Mouse (Mus musculus): ENCODE results near the gene Dtnb.

GRCm38 (mm10) chr12:3591595-3591994, 19.4 kb downstream of the Dtnb start:
- TF ChIP-seq CTCF (IDR thresholded peaks at IDR 0.05; ENCODE audit: low read depth, low read length) (no peak), GATA1 (IDR thresholded peaks at IDR 0.05; ENCODE audit: borderline replicate concordance, low read length) (no peak)
